Mouse (Mus musculus): ENCODE measurements around the gene 1110065P20Rik. TPM values are rescaled to one million over a fixed set of nuclear protein-coding genes. Genes with fewer than 3 reads are reported as not detected.

The 1110065P20Rik gene
- polyA plus RNA-seq, 1 experiment, result 31.4 TPM

DNA sequence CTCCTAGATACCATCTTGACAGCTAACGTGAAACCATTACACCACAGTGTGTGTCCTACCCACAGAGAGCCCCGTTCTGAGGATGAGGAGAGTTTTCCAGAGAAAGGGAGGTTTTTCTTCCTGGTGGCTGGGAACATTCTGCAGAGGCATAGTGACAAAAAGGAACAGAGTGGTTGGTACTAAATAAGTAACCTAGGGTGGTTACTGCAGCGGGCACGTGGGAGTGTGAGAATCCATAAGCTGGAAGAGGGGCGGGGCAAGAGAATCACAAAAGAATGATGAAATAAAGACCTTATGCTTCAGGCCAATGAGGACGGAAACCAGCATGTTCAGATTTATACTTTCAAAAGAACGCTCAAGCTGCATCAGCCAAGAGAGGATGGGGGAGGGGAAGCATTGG lies 37.7 kb upstream of the 1110065P20Rik start:
- Histone ChIP-seq H3K4me3 (ENCODE audit: low read depth, low read length) (no peak overlapping the region), H3K36me3 (ENCODE audit: control insufficient read depth, insufficient read depth, low read length) (no peaks in the 10 kb centered on the region), H3K27me3 (ENCODE audit: control insufficient read depth, insufficient read depth, low read length) (0 out of 2 replicates have a peak, but pooled peaks cover 3% of the 10 kb centered on the region), H3K27ac (ENCODE audit: insufficient read depth, low read depth, low read length) (no peak overlapping the region), H3K4me1 (ENCODE audit: control insufficient read depth, insufficient read depth, insufficient read length, low read length) (no peaks in the 10 kb centered on the region)
- TF ChIP-seq CTCF (IDR thresholded peaks at IDR 0.05; ENCODE audit: extremely low read depth, insufficient read length, insufficient replicate concordance, low read depth, low read length) (no peak), POLR2A (IDR thresholded peaks at IDR 0.05; ENCODE audit: low read depth, low read length) (no peak)
- 66% methylated on average over 7 of the region's 7 CpGs for WGBS

DNA sequence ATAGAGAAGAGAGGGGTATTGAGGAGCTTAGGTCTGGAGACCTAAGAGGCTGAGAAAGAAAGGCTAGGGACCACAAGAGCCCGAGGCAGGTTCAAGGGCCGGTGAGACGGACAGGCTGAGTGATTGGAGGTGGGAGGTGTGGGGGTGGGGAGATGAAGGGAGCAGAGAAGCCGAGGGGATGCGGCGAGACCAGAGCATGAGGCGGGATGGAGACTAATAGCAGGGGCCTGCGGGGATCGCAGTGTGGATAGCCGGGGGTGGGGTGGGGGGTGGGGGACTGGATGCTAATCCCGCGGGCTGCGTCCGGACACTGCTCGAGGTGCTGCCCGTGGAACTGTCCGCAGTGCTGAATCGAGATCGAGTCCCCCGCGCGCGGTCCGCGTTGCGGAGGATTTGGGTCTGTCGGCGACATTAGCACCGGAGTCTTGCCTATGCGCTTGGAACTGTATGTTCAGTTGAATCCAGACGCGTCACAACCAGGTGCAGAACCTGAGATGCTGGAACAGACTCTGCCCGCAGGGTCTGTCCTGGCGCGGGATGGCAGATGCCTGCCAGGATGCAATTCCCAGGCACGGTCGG lies 31.2 kb upstream of the 1110065P20Rik start:
- Histone ChIP-seq H3K4me3 (ENCODE audit: low read depth, low read length) (no peak overlapping the region), H3K36me3 (ENCODE audit: control insufficient read depth, insufficient read depth, low read length) (no peaks in the 10 kb centered on the region), H3K27me3 (ENCODE audit: control insufficient read depth, insufficient read depth, low read length) (peaks cover 23% of the 10 kb centered on the region), H3K27ac (ENCODE audit: insufficient read depth, low read depth, low read length) (no peak overlapping the region), H3K4me1 (ENCODE audit: control insufficient read depth, insufficient read depth, insufficient read length, low read length) (peaks cover 6% of the 10 kb centered on the region; the same call in 1 of the 2 replicates)
- 5% methylated on average over 37 of the region's 37 CpGs for WGBS
- TF ChIP-seq POLR2A (IDR thresholded peaks at IDR 0.05; ENCODE audit: low read depth, low read length) (no peak), CTCF (IDR thresholded peaks at IDR 0.05; ENCODE audit: extremely low read depth, insufficient read length, insufficient replicate concordance, low read depth, low read length) (no peak)

DNA sequence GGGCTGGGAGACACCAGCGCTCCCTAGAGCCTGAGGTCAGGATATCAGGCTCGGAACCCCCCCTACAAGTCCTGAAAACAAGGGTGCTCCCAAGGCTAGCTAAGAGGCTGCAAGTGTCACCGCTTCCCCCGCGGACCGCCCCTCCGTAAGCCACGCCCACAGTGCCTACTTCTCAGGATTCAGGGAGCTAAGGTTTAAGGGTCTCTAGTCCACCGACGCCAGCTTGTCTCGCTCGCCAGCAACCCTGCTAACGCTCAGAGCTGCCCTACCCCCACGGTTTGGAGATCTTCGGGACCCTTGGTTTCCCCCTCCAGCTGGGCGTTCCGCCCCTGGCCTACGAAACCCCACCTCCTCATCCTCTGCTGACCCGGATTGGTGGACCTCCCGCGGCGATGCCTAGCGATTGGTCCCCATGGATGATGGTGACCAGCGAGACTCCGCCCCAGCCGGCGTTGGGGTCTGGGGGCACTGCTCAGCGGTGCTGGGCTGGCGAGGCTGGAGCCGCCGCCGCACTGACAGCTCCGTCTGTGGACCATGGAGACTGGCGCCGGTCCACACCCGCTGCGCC lies 30.4 kb upstream of the 1110065P20Rik start:
- Histone ChIP-seq H3K4me1 (ENCODE audit: control insufficient read depth, insufficient read depth, insufficient read length, low read length) (peaks cover 6% of the 10 kb centered on the region; the same call in 1 of the 2 replicates), H3K27ac (ENCODE audit: insufficient read depth, low read depth, low read length) (no peak overlapping the region), H3K36me3 (ENCODE audit: control insufficient read depth, insufficient read depth, low read length) (no peaks in the 10 kb centered on the region), H3K4me3 (ENCODE audit: low read depth, low read length) (no peak overlapping the region; the same call in 1 of the 2 replicates), H3K27me3 (ENCODE audit: control insufficient read depth, insufficient read depth, low read length) (peaks cover 23% of the 10 kb centered on the region)
- TF ChIP-seq POLR2A (IDR thresholded peaks at IDR 0.05; ENCODE audit: low read depth, low read length) (no peak), CTCF (IDR thresholded peaks at IDR 0.05; ENCODE audit: extremely low read depth, insufficient read length, insufficient replicate concordance, low read depth, low read length) (no peak)
- 4% methylated on average over 37 of the region's 37 CpGs for WGBS

- peaks cover 23% of the 10 kb centered on the region for H3K27me3 ChIP-seq (ENCODE audit: control insufficient read depth, insufficient read depth, low read length)
- TF ChIP-seq POLR2A (IDR thresholded peaks at IDR 0.05; ENCODE audit: low read depth, low read length) (no peak), CTCF (IDR thresholded peaks at IDR 0.05; ENCODE audit: extremely low read depth, insufficient read length, insufficient replicate concordance, low read depth, low read length) (no peak)
- H3K4me1 ChIP-seq (ENCODE audit: control insufficient read depth, insufficient read depth, insufficient read length, low read length), result peaks cover 6% of the 10 kb centered on the region; the same call in 1 of the 2 replicates
- no peak within 1 kb of the TSS; the same call in 1 of the 2 replicates for H3K4me3 ChIP-seq (ENCODE audit: low read depth, low read length)
- WGBS, result 9% methylated on average over 11 of the region's 11 CpGs
- H3K36me3 ChIP-seq (ENCODE audit: control insufficient read depth, insufficient read depth, low read length), result no peaks in the 10 kb centered on the region
- no peak within 1 kb of the TSS for H3K27ac ChIP-seq (ENCODE audit: insufficient read depth, low read depth, low read length)
These were observed 29.6 kb upstream of the 1110065P20Rik start, which contains the start of gene Epha10 for GRCm38 (mm10) chr4:124880599-124880998. Epha10 (plus strand) TSS chr4:124880899.

GRCm38 (mm10) chr4:124872719-124873118 lies 21.7 kb upstream of the 1110065P20Rik start:
- WGBS, result 91% methylated on average over 1 of the region's 1 CpGs
- no peak for TF ChIP-seq POLR2A (IDR thresholded peaks at IDR 0.05; ENCODE audit: low read depth, low read length)
- no peak for TF ChIP-seq CTCF (IDR thresholded peaks at IDR 0.05; ENCODE audit: extremely low read depth, insufficient read length, insufficient replicate concordance, low read depth, low read length)

GRCm38 (mm10) chr4:124861283-124862188 lies 10.5 kb upstream of the 1110065P20Rik start, which contains the start of gene Maneal:
Maneal (minus strand) TSS chr4:124862171.
- 5% methylated on average over 73 of the region's 77 CpGs for WGBS
- peaks cover 2% of the 10 kb centered on the region; the same call in 1 of the 2 replicates for H3K36me3 ChIP-seq (ENCODE audit: control insufficient read depth, insufficient read depth, low read length)
- TF ChIP-seq CTCF (IDR thresholded peaks at IDR 0.05; ENCODE audit: extremely low read depth, insufficient read length, insufficient replicate concordance, low read depth, low read length) (no peak), POLR2A (IDR thresholded peaks at IDR 0.05; ENCODE audit: low read depth, low read length) (no peak)
- H3K27ac ChIP-seq (ENCODE audit: insufficient read depth, low read depth, low read length), result no peak within 1 kb of the TSS
- peak within 1 kb of the TSS; percentile 33 for H3K4me3 ChIP-seq (ENCODE audit: low read depth, low read length)
- peaks cover 16% of the 10 kb centered on the region for H3K27me3 ChIP-seq (ENCODE audit: control insufficient read depth, insufficient read depth, low read length)
- no peaks in the 10 kb centered on the region for H3K4me1 ChIP-seq (ENCODE audit: control insufficient read depth, insufficient read depth, insufficient read length, low read length)

More at GRCm38 (mm10) chr4:124872719-124873118, 21.7 kb upstream of the 1110065P20Rik start:
- Histone ChIP-seq H3K27ac (ENCODE audit: insufficient read depth, low read depth, low read length) (no peak overlapping the region), H3K4me1 (ENCODE audit: control insufficient read depth, insufficient read depth, insufficient read length, low read length) (no peaks in the 10 kb centered on the region), H3K27me3 (ENCODE audit: control insufficient read depth, insufficient read depth, low read length) (no peaks in the 10 kb centered on the region), H3K36me3 (ENCODE audit: control insufficient read depth, insufficient read depth, low read length) (no peaks in the 10 kb centered on the region), H3K4me3 (ENCODE audit: low read depth, low read length) (no peak overlapping the region)
